In genomic region chr15:83223208-83223962, GRCm38 (mm10) we compare ENCODE assay signal across 8 mouse cellular contexts. TPM values are rescaled to one million over a fixed set of nuclear protein-coding genes. Genes with fewer than 3 reads are reported as not detected.
DNase-seq lines count a peak whose midpoint lies in the region; ATAC-seq lines count a peak whose summit lies in the region.

No protein-coding gene starts in this region.

- peak; percentile 61; the same call in 1 of the 2 replicates for ATAC-seq in hindbrain, embryonic 16.5 days
- peak; percentile 62 for ATAC-seq in liver, embryonic 12.5 days
- 0 out of 2 replicates have a peak, but pooled peaks have one; percentile 29 for ATAC-seq in neural tube, embryonic 12.5 days (ENCODE audit: low FRiP score, low read depth)

- H3K4me3 ChIP-seq in hindbrain, embryonic 16.5 days (ENCODE audit: low read length): no peak overlapping the region
- no peak overlapping the region for H3K4me3 ChIP-seq in liver, embryonic 12.5 days
- H3K4me3 ChIP-seq in neural tube, embryonic 12.5 days: no peak overlapping the region

- H3K9me3 ChIP-seq in hindbrain, embryonic 16.5 days (ENCODE audit: control insufficient read depth, low read length): no peaks in the 10 kb centered on the region
- no peaks in the 10 kb centered on the region for H3K9me3 ChIP-seq in liver, embryonic 12.5 days (replicated peaks)
- H3K9me3 ChIP-seq in neural tube, embryonic 12.5 days: no peaks in the 10 kb centered on the region

- WGBS in hindbrain, embryonic 16.5 days: 40% methylated on average over 11 of the region's 11 CpGs
- 38% methylated on average over 11 of the region's 11 CpGs for WGBS in liver, embryonic 12.5 days (ENCODE audit: insufficient replicate concordance)
- WGBS in neural tube, embryonic 12.5 days: 42% methylated on average over 11 of the region's 11 CpGs

- H3K36me3 ChIP-seq in hindbrain, embryonic 16.5 days (ENCODE audit: control insufficient read depth, insufficient read depth, low read length): no peaks in the 10 kb centered on the region
- no peaks in the 10 kb centered on the region for H3K36me3 ChIP-seq in liver, embryonic 12.5 days
- H3K36me3 ChIP-seq in neural tube, embryonic 12.5 days: no peaks in the 10 kb centered on the region

- no peaks in the 10 kb centered on the region for H3K27me3 ChIP-seq in hindbrain, embryonic 16.5 days (replicated peaks; ENCODE audit: control insufficient read depth, insufficient read depth, low read length)
- peaks cover 4% of the 10 kb centered on the region; the same call in 1 of the 2 replicates for H3K27me3 ChIP-seq in liver, embryonic 12.5 days (replicated peaks)
- no peaks in the 10 kb centered on the region for H3K27me3 ChIP-seq in neural tube, embryonic 12.5 days (replicated peaks)

- DNase-seq in 3T3-L1 (ENCODE audit: low read depth, low spot score): peak; percentile 97
- DNase-seq in adrenal gland, postnatal 14 days: peak; percentile 75
- peak; percentile 68 for DNase-seq in gastrocnemius, postnatal 10 days
- DNase-seq in cerebellum, postnatal 36 days: no peak
- DNase-seq in right cerebral cortex, postnatal 25 days: no peak

- peaks cover 7% of the 10 kb centered on the region for H3K4me1 ChIP-seq in hindbrain, embryonic 16.5 days (ENCODE audit: control insufficient read depth, insufficient read depth, low read depth, low read length)
- peaks cover 18% of the 10 kb centered on the region for H3K4me1 ChIP-seq in liver, embryonic 12.5 days
- peaks cover 12% of the 10 kb centered on the region for H3K4me1 ChIP-seq in neural tube, embryonic 12.5 days

- H3K4me2 ChIP-seq in hindbrain, embryonic 16.5 days (ENCODE audit: low read length): no peak overlapping the region
- H3K4me2 ChIP-seq in liver, embryonic 12.5 days: peak overlapping the region; percentile 17
- no peak overlapping the region for H3K4me2 ChIP-seq in neural tube, embryonic 12.5 days (replicated peaks)

- H3K9ac ChIP-seq in hindbrain, embryonic 16.5 days (ENCODE audit: low read depth, low read length): peak overlapping the region; percentile 5; the same call in 1 of the 2 replicates
- H3K9ac ChIP-seq in liver, embryonic 12.5 days: no peak overlapping the region
- no peak overlapping the region for H3K9ac ChIP-seq in neural tube, embryonic 12.5 days

- H3K27ac ChIP-seq in hindbrain, embryonic 16.5 days (ENCODE audit: low read depth, low read length): peak overlapping the region; percentile 14
- H3K27ac ChIP-seq in liver, embryonic 12.5 days: peak overlapping the region; percentile 55
- no peak overlapping the region for H3K27ac ChIP-seq in neural tube, embryonic 12.5 days

RNA-seq across cellular contexts. Expression of gene A4galt, which starts 28.2 kb away (rescaled TPM):
- total RNA-seq in adrenal gland, postnatal 14 days (2021): 10.1 and 12.5 TPM in 2 replicates
- 1 to 10 TPM; 5.3 to 7.0 TPM for total RNA-seq in gastrocnemius, postnatal 10 days (2021)
- polyA plus RNA-seq in hindbrain, embryonic 16.5 days (2015; fragmentation: Nextera tagmentation; extraction: Ambion mirVana): 4.9 and 6.5 TPM in 2 replicates
- 0.08 TPM in 2 replicates for polyA plus RNA-seq in liver, embryonic 12.5 days (2016; fragmentation: Nextera tagmentation; extraction: Ambion mirVana)
- 1.5 and 1.8 TPM in 2 replicates for polyA plus RNA-seq in neural tube, embryonic 12.5 days (2016; fragmentation: Nextera tagmentation; extraction: Ambion mirVana)

RNA-seq across cellular contexts. Expression of gene Cyb5r3, which starts 51.0 kb away (rescaled TPM):
- total RNA-seq in adrenal gland, postnatal 14 days (2021): 206 and 217 TPM in 2 replicates
- total RNA-seq in gastrocnemius, postnatal 10 days (2021): 100 to 1,000 TPM in 1 of 2 experiments, 10 to 100 TPM in 1; 91.3 to 102 TPM
- 130 and 163 TPM in 2 replicates for polyA plus RNA-seq in hindbrain, embryonic 16.5 days (2015; fragmentation: Nextera tagmentation; extraction: Ambion mirVana)
- polyA plus RNA-seq in liver, embryonic 12.5 days (2016; fragmentation: Nextera tagmentation; extraction: Ambion mirVana): 151 and 172 TPM in 2 replicates
- 143 and 157 TPM in 2 replicates for polyA plus RNA-seq in neural tube, embryonic 12.5 days (2016; fragmentation: Nextera tagmentation; extraction: Ambion mirVana)

Comparison
In these comparisons a context has a peak if more than half of its experiments do, and no peak if none do; other contexts are left out.
1. DNase-seq: peak in 3T3-L1 (single experiment), adrenal gland, postnatal 14 days (single experiment) and gastrocnemius, postnatal 10 days (single experiment); none in cerebellum, postnatal 36 days (0 of 2) and right cerebral cortex, postnatal 25 days (single experiment).
2. Peak in every context shown above with its lines, with median percentiles within 50 percentile points of each other: ATAC-seq.